Mouse (Mus musculus) testis, postnatal 14 days (tissue): ENCODE results near the gene BC037034.

ENCODE experiments used
- DNase-seq: peaks from one replicate; pipeline ENCODE4 v3.0.0; 2021; ENCODE audit warnings: low spot score

The BC037034 gene

DNA sequence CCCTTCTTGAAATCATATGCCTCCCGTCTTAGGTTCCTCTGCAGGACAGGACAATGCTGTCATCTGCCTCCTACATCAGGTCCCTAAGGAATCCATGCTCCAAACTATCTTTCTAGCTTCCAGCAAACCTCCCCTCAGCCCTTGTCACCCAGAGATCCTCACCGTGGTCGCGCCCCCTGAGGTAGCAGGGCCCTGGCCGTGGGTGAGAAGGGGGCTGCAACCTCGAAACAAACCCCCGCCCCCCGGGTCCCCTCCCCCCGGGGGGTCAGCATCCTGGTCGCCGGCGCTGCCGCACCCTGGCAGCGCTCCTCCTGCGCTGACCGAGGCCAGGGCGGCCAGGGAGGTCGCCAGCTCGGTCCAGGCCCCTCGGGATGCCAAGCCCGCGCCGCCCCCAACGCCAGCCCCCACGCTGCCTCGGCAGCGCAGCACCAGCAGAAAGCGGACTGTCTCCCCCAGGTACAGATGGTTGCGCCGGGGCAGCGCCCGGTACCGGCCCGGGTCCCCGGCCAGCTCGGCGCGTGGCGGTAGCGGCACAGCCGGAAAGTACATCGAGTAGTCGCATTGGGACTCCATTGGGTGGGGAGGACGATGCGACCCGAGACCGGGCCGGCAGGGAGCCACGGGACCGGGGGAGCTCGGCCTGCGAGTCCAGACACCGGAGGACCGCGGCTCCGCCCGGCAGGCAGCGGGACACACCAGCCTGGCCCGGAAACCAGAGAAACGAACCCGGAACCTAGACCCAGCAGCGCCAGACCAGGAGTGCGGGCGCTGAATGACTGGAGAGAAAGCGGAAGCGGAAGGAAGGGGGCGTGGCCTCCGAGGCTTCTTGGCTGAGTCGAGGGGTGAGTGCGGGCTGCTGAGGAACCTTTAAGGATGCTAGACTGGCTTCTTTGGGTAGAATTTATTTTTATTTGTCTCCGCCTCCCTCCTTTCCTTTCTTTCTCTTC lies at the start of gene BC037034:
BC037034 (minus strand) TSS at position 774 of the 947 bp plus-strand sequence.
- peak; percentile 90 for DNase-seq

- no peak for DNase-seq
These were observed 49.0 kb upstream of the BC037034 start for GRCm38 (mm10) chr5:138312795-138313194.

DNA sequence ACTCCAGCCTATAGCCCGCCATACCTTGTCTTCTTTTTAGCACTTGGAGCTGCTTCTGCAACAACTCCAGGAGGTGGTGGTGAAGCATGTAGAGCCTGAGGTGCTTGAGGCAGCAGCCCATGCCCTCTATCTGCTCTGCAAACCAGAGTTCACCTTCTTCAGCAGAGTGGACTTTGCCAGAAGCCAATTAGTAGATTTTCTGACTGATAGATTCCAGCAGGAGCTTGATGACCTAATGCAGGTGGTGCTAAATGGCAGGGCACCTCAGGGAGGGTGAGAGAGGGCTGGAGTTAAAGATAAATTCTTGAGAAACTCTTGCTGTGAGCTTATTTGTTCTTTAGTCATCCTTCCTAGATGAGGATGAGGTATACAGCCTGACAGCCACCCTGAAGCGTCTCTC lies 35.8 kb upstream of the BC037034 start:
- DNase-seq: no peak

GRCm38 (mm10) chr5:138294158-138294557 lies 30.3 kb upstream of the BC037034 start:
- no peak for DNase-seq

DNA sequence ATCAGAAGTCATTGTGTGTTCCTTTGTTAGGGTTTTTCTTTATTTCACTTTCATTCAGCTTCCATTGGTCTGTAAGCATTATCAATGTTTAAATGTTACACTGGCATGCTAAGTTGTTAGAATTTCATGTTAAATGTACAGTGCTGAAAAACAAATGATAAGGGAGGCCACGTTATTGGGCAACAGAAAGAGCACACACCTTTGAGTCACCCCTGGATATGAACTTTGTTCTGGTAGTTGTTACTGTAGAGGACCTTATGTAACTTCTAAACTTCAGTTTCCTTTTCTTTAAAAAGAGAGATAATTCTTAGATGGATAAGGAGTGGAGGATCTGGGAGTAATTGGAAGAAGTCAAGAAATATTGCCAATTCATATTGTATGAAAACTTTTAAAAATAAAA lies 27.8 kb upstream of the BC037034 start:
- no peak for DNase-seq

DNA sequence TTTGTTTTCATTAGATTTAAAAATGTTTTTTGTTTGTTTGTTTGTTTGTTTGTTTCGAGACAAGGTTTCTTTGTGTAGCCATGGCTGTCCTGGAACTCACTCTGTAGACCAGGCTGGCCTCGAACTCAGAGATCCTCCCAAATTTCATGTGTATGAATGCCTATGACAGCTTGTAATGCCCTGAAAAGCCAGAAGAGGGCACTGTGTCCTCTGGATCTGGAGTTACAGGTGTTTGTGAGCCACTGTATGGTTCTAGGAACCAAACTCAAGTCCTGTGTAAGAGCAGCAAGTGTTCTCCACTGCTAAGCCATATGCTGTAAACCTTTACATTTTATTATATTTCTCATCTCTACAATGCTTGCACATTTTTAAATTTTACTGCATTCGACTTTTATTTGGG lies 24.0 kb upstream of the BC037034 start:
- DNase-seq: no peak

- DNase-seq: no peak
These were observed 19.7 kb upstream of the BC037034 start for GRCm38 (mm10) chr5:138283540-138283939.

- no peak for DNase-seq
These were observed 18.0 kb upstream of the BC037034 start for GRCm38 (mm10) chr5:138281798-138282197.

GRCm38 (mm10) chr5:138280829-138281228 lies 17.0 kb upstream of the BC037034 start:
- peak; percentile 31 for DNase-seq

GRCm38 (mm10) chr5:138280425-138280768 lies 16.6 kb upstream of the BC037034 start:
- no peak for DNase-seq

DNA sequence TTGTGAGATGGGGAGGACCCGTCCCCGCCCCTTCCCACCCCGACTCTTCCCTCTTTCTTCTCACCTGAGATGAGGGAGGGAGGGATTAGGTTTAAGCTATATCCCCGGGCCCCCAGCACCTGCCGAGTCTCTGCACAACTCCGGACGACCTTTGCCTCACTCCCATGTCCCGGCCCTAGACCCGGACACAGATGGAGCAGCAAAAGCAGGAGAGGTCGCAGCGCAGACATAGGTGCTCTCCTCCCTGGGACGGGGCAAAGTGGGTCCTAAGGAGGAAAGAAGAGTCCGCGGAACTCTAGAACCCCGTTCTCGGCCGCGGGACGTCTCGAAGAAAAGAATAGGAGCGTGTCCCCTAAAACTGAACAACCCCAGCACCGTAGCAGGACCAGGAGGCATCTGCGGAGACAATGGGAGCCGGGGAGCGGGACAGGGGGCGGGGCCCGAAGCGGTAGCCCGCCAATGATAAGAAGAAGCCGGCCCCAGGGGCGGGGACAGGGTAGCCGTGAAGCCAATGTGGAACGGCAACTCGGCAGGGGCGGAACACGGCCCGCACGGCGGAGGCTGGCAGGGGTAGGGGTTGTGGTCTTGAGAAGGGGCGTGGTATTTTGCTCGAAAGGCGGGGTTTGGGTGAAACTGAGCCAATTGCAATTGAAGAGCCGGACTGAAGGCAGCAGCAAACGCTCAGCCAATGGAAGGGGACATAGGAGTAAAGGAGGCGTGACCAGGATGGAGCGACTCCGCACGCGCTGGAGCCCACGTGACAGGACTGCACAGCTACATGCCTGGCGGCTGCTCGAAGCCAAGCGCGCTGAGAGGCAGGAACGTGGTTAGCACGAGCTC lies 16.0 kb upstream of the BC037034 start, which contains the start of the genes Gm43720, Gpc2 and Stag3:
Gm43720 (minus strand) TSS at position 374 of the 840 bp plus-strand sequence.
Gpc2 (minus strand) TSS at position 421 of the 840 bp plus-strand sequence.
Stag3 (plus strand) TSS at position 656 of the 840 bp plus-strand sequence.
- peak; percentile 97 for DNase-seq

DNA sequence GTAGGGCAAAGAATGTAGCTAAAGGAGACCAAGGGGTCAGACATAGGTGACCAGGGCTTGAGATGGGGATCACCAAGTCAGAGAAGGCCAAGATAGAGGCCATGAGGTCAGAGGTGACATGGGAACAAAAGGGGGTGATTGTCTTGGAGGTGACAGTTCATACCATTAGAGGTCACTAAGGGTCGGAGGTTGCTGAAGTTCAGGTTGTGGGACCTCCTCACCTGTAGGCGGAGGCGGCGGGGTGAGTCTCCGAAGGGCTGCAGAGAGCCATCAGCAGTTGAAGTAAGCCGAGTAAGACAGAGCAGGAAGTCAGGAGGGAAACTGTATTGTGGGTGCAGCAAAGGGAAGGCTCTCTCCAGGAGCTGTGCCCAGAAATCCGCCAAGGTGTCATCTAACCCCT lies 14.2 kb upstream of the BC037034 start:
- no peak for DNase-seq

DNA sequence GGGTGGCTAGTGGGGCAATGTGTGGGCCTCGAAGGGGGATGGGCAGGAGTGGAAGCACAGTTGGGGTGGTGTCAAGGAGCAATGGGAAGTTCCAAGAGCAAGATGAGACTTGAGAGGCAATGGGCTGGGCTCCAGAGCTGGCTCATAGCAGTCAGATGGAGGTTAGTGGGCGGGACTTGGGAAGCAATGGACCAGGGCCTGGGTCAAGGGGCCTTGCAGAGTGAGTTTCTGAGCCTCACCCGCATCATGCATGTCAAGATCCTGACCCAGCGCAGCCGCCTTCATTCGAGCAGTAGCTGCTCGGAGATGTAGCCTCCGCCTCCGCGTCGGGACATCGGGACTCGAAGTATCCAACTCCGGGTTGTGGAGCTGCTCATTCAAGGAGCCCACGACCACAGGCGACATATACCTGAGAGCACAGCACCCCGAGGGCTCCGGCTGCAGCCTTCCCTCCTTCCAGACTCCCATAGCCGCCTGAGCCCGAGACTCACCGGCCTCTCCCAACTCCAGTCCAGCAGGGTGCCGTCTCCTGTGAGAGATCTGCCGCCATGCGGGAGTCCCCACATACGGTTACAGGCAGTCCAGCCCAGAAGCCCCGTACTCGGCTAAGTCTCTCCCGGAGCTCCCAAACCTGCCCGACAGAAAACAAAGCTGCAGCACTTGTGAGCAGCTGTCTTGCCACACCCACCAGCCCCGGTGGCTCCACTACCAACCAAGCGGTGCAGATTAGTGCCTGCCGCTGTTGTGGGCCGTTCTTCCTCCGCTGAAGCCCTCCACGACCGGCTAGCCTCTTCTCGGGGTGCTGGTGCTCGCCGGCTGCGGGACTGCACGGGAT lies 11.6 kb upstream of the BC037034 start:
- peak; percentile 27 for DNase-seq

GRCm38 (mm10) chr5:138274186-138274585 lies 10.4 kb upstream of the BC037034 start:
- no peak for DNase-seq

GRCm38 (mm10) chr5:138272409-138272923 lies 8.6 kb upstream of the BC037034 start, which contains the start of gene Gal3st4:
Gene Gal3st4, minus strand, starts transcription at chr5:138272840.
- peak; percentile 14 for DNase-seq

DNA sequence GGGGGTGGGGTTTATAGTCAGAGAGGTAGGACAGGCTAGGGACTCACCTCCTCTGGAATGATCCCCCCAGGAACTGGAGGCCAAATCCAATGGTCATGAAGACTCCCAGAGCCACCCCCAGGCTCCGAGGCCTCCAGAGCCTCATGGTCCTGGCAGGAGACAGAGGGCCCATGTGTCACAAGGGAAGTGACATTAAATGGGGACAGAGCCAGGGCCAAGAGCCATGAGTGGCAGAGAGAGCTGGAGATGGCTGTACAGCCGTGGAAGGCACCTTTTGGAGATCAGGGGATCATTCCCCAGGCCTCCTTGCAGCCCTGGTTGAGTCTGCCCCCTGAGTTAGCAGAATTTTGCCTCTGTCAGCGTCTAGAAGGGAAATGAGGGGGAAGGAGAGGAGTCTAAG lies 7.4 kb upstream of the BC037034 start:
- DNase-seq: no peak

- DNase-seq: no peak
These were observed 5.1 kb upstream of the BC037034 start for GRCm38 (mm10) chr5:138268980-138269379.

GRCm38 (mm10) chr5:138267114-138267513 lies 3.3 kb upstream of the BC037034 start:
- no peak for DNase-seq

DNA sequence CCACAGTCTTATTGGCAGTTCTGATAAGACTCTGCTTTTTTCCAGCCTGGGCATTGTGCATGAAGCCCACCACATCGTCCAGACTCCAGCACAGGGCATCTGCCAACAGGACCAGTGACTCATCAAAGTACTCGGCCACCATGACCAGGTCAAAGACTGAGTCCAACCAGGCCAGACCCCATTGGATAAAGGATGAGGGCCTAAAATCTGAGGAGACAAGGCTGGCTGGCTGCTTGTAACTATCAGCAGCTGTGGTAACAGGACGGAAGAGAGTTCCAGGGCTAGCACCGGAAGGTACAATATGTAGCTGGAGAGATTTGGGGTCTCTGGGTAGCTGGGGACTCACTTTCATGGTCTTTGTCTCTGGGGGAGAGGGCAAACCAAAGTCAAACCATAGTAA lies 1.9 kb upstream of the BC037034 start:
- no peak for DNase-seq

DNA sequence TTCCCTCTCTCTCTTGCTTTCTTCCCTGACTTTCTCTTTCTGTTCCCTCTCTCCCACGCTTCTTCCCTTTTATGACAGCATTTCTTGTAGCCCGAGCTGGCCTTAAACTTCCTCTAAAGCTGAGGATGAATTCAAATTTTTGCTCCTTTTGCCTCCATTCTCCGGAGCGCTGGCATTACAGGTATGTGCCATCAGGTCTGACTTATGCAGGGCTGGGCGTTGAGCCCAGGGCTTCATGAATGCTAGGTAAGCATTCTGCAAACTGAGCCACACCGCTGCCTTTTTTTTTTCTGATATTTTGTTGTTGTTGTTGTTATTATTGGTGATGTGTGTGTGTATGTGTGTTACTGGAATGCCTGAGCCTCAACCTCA lies 360 bp upstream of the BC037034 start:
- no peak for DNase-seq

DNA sequence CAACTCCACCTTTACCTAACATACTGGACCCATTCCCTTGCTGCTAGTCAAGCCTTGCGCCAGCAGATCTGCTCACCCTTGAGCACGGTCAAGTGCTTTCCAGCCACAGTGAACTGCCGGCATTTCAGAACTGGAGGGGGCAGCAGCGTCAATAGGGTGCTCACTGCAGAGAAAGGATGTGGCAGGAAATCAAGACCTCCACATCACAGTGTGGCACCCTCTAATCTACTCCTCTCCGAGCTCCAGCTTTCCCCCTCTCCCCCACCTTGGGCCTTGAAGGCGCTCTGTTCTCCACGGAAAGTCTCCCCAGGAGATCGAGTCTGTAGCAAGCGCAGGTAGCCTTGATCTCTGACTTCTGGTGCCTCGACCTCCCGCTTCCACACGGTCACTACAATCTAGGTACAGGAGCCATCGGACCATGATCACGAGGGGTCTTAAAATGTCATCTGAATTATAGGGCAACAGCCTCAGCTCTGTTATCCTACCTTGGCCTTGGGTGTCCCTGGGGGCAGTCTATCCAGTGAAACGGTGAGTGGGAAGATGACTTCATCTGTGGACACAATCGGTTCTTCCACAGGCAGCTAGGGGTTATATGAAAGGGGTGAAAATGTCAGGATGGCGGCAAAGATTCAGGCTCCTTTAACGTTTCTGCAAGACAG lies 1.1 kb downstream of the BC037034 start:
- no peak for DNase-seq
